Mouse (Mus musculus) lung, adult 10 weeks (tissue): ENCODE measurements around the gene Gnat2. TPM values are rescaled to one million over a fixed set of nuclear protein-coding genes. Genes with fewer than 3 reads are reported as not detected.

ENCODE experiments used
- polyA plus RNA-seq: library from polyadenylated mRNA; stranded (reverse); fragments of 350-450 nt; fragmentation: Illumina TruSeq; extraction: RNeasy Lipid Tissue Mini Kit (QIAGEN cat#74804); gene quantifications from one replicate; pipeline ENCODE4 v1.2.3, GENCODE M21; 2014; ENCODE audit warnings: low read depth, low replicate concordance; ENCODE audit not compliant: insufficient read depth

Gene Gnat2
- polyA plus RNA-seq, result not detected

GRCm38 (mm10) chr3:108092536-108093115 is at the start of gene Gnat2:
TSS of gene Gnat2 (plus strand) at chr3:108092789.

GRCm38 (mm10) chr3:108044394-108045140 is 48.0 kb upstream of the Gnat2 start, which contains the start of gene Gstm4:
TSS of gene Gstm4 (minus strand) at chr3:108044894.

GRCm38 (mm10) chr3:108086470-108086979 is 6.1 kb upstream of the Gnat2 start, which contains the start of gene Ampd2:
TSS of gene Ampd2 (minus strand) at chr3:108086651.

GRCm38 (mm10) chr3:108145534-108146445 is 53.2 kb downstream of the Gnat2 start, which contains the start of gene Gnai3:
TSS of gene Gnai3 (minus strand) at chr3:108146146.

Other genes starting within 250 kb of the Gnat2 start
- not detected for gene Eps8l3, start 215.6 kb upstream of the Gnat2 start, polyA plus RNA-seq
- 28.6 TPM for gene Gstm5, start 197.0 kb upstream of the Gnat2 start, polyA plus RNA-seq
- 7.9 TPM for gene Gstm7, start 161.0 kb upstream of the Gnat2 start, polyA plus RNA-seq
- gene Gstm6, start 149.0 kb upstream of the Gnat2 start, polyA plus RNA-seq, result 5.0 TPM
- 0.30 TPM for gene Gstm3, start 123.5 kb upstream of the Gnat2 start, polyA plus RNA-seq
- 236 TPM for gene Gstm2, start 106.3 kb upstream of the Gnat2 start, polyA plus RNA-seq
- gene Gstm1, start 74.8 kb upstream of the Gnat2 start, polyA plus RNA-seq, result 591 TPM
- 15.8 TPM for gene Gstm4, start 47.9 kb upstream of the Gnat2 start, polyA plus RNA-seq
- 11.1 TPM for gene Ampd2, start 6.1 kb upstream of the Gnat2 start, polyA plus RNA-seq
- gene Gnai3, start 53.4 kb downstream of the Gnat2 start, polyA plus RNA-seq, result 49.2 TPM
- gene Gpr61, start 62.1 kb downstream of the Gnat2 start, polyA plus RNA-seq, result not detected
- gene Amigo1, start 93.5 kb downstream of the Gnat2 start, polyA plus RNA-seq, result 5.9 TPM
- gene Cyb561d1, start 108.4 kb downstream of the Gnat2 start, polyA plus RNA-seq, result 6.2 TPM
- gene Atxn7l2, start 118.1 kb downstream of the Gnat2 start, polyA plus RNA-seq, result 2.5 TPM
- 0.10 TPM for gene Sypl2, start 133.9 kb downstream of the Gnat2 start, polyA plus RNA-seq
- 107 TPM for gene Psma5, start 164.1 kb downstream of the Gnat2 start, polyA plus RNA-seq
- gene Sort1, start 191.3 kb downstream of the Gnat2 start, polyA plus RNA-seq, result 52.6 TPM